Mouse (Mus musculus): ENCODE data around the gene Gm10273.

- no peak for TF ChIP-seq POLR2A (IDR thresholded peaks at IDR 0.05; ENCODE audit: insufficient read length, low read depth)
- TF ChIP-seq POLR2AphosphoS2 (IDR thresholded peaks at IDR 0.05; ENCODE audit: insufficient read length, low read depth): no peak
- TF ChIP-seq USF1 (IDR thresholded peaks at IDR 0.05; ENCODE audit: low read depth): no peak
- TF ChIP-seq MYOG (IDR thresholded peaks at IDR 0.05; ENCODE audit: control insufficient read depth in 1 of 3, insufficient read depth in 1 of 3, insufficient read length in 2 of 3, low read depth in 2 of 3): no peak
- TF ChIP-seq E2F4 (IDR thresholded peaks at IDR 0.05; ENCODE audit: insufficient read depth): no peak
- no peak for TF ChIP-seq MAX (IDR thresholded peaks at IDR 0.05; ENCODE audit: low read depth)
- no peak for TF ChIP-seq TCF12 (IDR thresholded peaks at IDR 0.05; ENCODE audit: insufficient read depth, poor library complexity, severe bottlenecking)
- TF ChIP-seq CEBPB (IDR thresholded peaks at IDR 0.05; ENCODE audit: insufficient read depth, poor library complexity, severe bottlenecking): no peak
- TF ChIP-seq SRF (IDR thresholded peaks at IDR 0.05; ENCODE audit: control insufficient read depth, insufficient read length, low read depth): no peak
- no peak for TF ChIP-seq REST (IDR thresholded peaks at IDR 0.05; ENCODE audit: insufficient read depth, insufficient read length)
Observed at GRCm38 (mm10) chr10:59443212-59443611, 47.8 kb downstream of the Gm10273 start.

All from myocyte (in vitro differentiated cells).